Mouse (Mus musculus) embryonic facial prominence, embryonic 11.5 days (tissue): ENCODE results near the gene Pank4. TPM values are rescaled to one million over a fixed set of nuclear protein-coding genes. Genes with fewer than 3 reads are reported as not detected.

Experiments
- polyA plus RNA-seq: library from polyadenylated mRNA; unstranded; fragments of >200 nt; fragmentation: Nextera tagmentation; extraction: Ambion mirVana; gene quantifications from 2 replicates; pipeline ENCODE4 v1.2.1, GENCODE M21; 2014

Pank4 gene
- polyA plus RNA-seq, 1 experiment from 2014 or later: 48.8 TPM

Other genes starting within 250 kb of the Pank4 start
- 0.32 and 0.58 TPM in 2 replicates for gene Ttc34, start 126.7 kb upstream of the Pank4 start, polyA plus RNA-seq
- 0.28 and 0.54 TPM in 2 replicates for gene Mmel1, start 94.5 kb upstream of the Pank4 start, polyA plus RNA-seq
- gene Fam213b, start 65.0 kb upstream of the Pank4 start, polyA plus RNA-seq: 45.7 and 46.9 TPM in 2 replicates
- gene Tnfrsf14, start 35.6 kb upstream of the Pank4 start, polyA plus RNA-seq: 0.35 and 0.71 TPM in 2 replicates
- gene Hes5, start 3.2 kb upstream of the Pank4 start, polyA plus RNA-seq: 35.4 and 47.4 TPM in 2 replicates
- gene Plch2, start 92.7 kb downstream of the Pank4 start, polyA plus RNA-seq: 1.4 and 2.1 TPM in 2 replicates
- 7.3 and 7.4 TPM in 2 replicates for gene Pex10, start 102.9 kb downstream of the Pank4 start, polyA plus RNA-seq
- gene Rer1, start 122.3 kb downstream of the Pank4 start, polyA plus RNA-seq: 164 and 173 TPM in 2 replicates
- gene Morn1, start 122.5 kb downstream of the Pank4 start, polyA plus RNA-seq: 3.3 and 3.5 TPM in 2 replicates